Mouse (Mus musculus) natural killer cell, adult 2 months (primary cell): Measurements from ENCODE around the gene Gm10058.
"Not testable (repeated sequence)": the region's sequence is repeated elsewhere in the genome, so short reads cannot be mapped to it uniquely, and the experiment has no call there.

Source experiments
- DNase-seq, 2 experiments: peaks; one replicate each; pipeline ENCODE4 v3.0.0; 2022; ENCODE audit warnings: low spot score in 2 of 2

Gm10058 gene

DNA sequence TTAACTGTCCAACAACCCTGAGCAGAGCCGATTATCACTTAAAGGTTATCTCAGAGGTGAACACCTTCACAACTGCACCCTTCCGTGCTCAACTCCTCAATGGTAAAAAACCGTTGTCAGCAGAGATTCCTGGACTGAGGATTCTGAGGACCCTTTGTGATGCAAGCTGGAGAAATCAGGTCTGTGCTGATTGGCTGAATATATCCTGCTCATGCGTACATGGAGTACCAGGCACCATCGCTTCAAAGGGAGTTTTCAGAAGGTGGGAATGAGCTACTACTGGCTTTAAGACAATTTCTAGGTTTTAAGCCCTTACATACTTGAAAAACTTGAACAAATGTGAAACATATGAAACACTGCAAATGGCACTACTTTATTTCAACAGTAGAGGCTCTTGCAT is at the start of gene Gm10058:
Gm10058 (minus strand) TSS at position 101 of the 400 bp plus-strand sequence.
- not testable (repeated sequence) for DNase-seq
